Mouse (Mus musculus) brain, embryonic 14.5 days (tissue): ENCODE data around the gene Fbxl8.

Experiments used
- CTCF ChIP-seq: fragments of 200-500 bp; IDR thresholded peaks from 2 replicates; pipeline ENCODE4 v1.5.1; 2012; ENCODE audit warnings: inconsistent platforms, mild to moderate bottlenecking, moderate library complexity, borderline replicate concordance; ENCODE audit not compliant: insufficient read depth, insufficient read length; ENCODE audit errors: extremely low read depth
- POLR2A ChIP-seq: fragments of 200-500 bp; IDR thresholded peaks from 2 replicates; pipeline ENCODE4 v1.6.1; 2012; ENCODE audit warnings: mild to moderate bottlenecking, inconsistent platforms, borderline replicate concordance; ENCODE audit not compliant: poor library complexity, insufficient read depth, insufficient read length, severe bottlenecking; ENCODE audit errors: extremely low read depth

- TF ChIP-seq CTCF, result peak; percentile 59
- no peak for TF ChIP-seq POLR2A
Measured at GRCm38 (mm10) chr8:105283074-105283473, 18.6 kb downstream of the Fbxl8 start.
